Mouse (Mus musculus) activated CD4-positive, CD25-positive, alpha-beta regulatory T cell, adult 4 months (primary cell): ENCODE data around the gene Mypop. TPM values are rescaled to one million over a fixed set of nuclear protein-coding genes. Genes with fewer than 3 reads are reported as not detected.

Experiments
- ATAC-seq: one replicate; pipeline ENCODE4 v1.8.0; 2017
- polyA plus RNA-seq, 2 experiments: library from polyadenylated mRNA; unstranded; fragments of 100-300 nt; shearing (Covaris generic); gene quantifications; one replicate each; pipeline ENCODE4 v1.2.1; 2017

The Mypop gene
- polyA plus RNA-seq, 2 experiments from 2014 or later = 2.2 to 2.8 TPM

GRCm38 (mm10) chr7:19022189-19022958, 31.3 kb downstream of the Mypop start:
- no peak for ATAC-seq

GRCm38 (mm10) chr7:19023357-19023814, 32.3 kb downstream of the Mypop start, which contains the start of gene Foxa3:
Gene Foxa3, minus strand, starts transcription at chr7:19023538.
- no peak for ATAC-seq

- peak; percentile 92 for ATAC-seq
These were observed 33.1 kb downstream of the Mypop start, which contains the start of gene Sympk for GRCm38 (mm10) chr7:19024096-19024506. Gene Sympk, plus strand, starts transcription at chr7:19024377.

GRCm38 (mm10) chr7:19024581-19025255, 33.7 kb downstream of the Mypop start:
- ATAC-seq = no peak

GRCm38 (mm10) chr7:19028067-19028466, 37.0 kb downstream of the Mypop start:
- no peak for ATAC-seq

- ATAC-seq = no peak
These were observed 38.1 kb downstream of the Mypop start for GRCm38 (mm10) chr7:19029084-19029653.

- ATAC-seq = no peak
These were observed 40.6 kb downstream of the Mypop start for GRCm38 (mm10) chr7:19031641-19032040.

GRCm38 (mm10) chr7:19044616-19045015, 53.6 kb downstream of the Mypop start:
- no peak for ATAC-seq

- no peak for ATAC-seq
These were observed 55.4 kb downstream of the Mypop start for GRCm38 (mm10) chr7:19046286-19047069.

- ATAC-seq = no peak
These were observed 57.0 kb downstream of the Mypop start for GRCm38 (mm10) chr7:19048006-19048527.

- no peak for ATAC-seq
These were observed 58.2 kb downstream of the Mypop start for GRCm38 (mm10) chr7:19049252-19049651.

GRCm38 (mm10) chr7:19050172-19050571, 59.1 kb downstream of the Mypop start:
- ATAC-seq = no peak

GRCm38 (mm10) chr7:19051161-19051560, 60.1 kb downstream of the Mypop start:
- no peak for ATAC-seq

Other genes with a start within 250 kb of the Mypop start
- not detected for gene Psg19, start 192.7 kb upstream of the Mypop start, polyA plus RNA-seq
- not detected for gene Psg17, start 169.6 kb upstream of the Mypop start, polyA plus RNA-seq
- gene Mill2, start 151.3 kb upstream of the Mypop start, polyA plus RNA-seq = not detected
- gene Pglyrp1, start 119.9 kb upstream of the Mypop start, polyA plus RNA-seq = 100 to 1,000 TPM; 275 to 290 TPM
- 1 to 10 TPM; 5.3 to 9.2 TPM for gene Ccdc61, start 80.8 kb upstream of the Mypop start, polyA plus RNA-seq
- gene Nova2, start 65.4 kb upstream of the Mypop start, polyA plus RNA-seq = not detected
- gene Nanos2, start 3.8 kb upstream of the Mypop start, polyA plus RNA-seq = under 1 TPM in 1 of 2 experiments, not detected in 1; 0.31 TPM
- gene Irf2bp1, start 12.8 kb downstream of the Mypop start, polyA plus RNA-seq = 1 to 10 TPM; 2.0 to 3.0 TPM
- under 1 TPM in 1 of 2 experiments, not detected in 1; 0.16 TPM for gene Foxa3, start 32.3 kb downstream of the Mypop start, polyA plus RNA-seq
- gene Sympk, start 33.1 kb downstream of the Mypop start, polyA plus RNA-seq = 10 to 100 TPM in 1 of 2 experiments, 1 to 10 TPM in 1; 10.0 to 10.3 TPM
- gene Rsph6a, start 63.4 kb downstream of the Mypop start, polyA plus RNA-seq = not detected
- gene Dmwd, start 85.0 kb downstream of the Mypop start, polyA plus RNA-seq = not detected
- gene Dmpk, start 92.6 kb downstream of the Mypop start, polyA plus RNA-seq = not detected
- under 1 TPM in 1 of 2 experiments, not detected in 1; 0.25 TPM for gene Six5, start 103.3 kb downstream of the Mypop start, polyA plus RNA-seq
- gene Gm4969, start 127.1 kb downstream of the Mypop start, polyA plus RNA-seq = not detected
- gene Fbxo46, start 128.6 kb downstream of the Mypop start, polyA plus RNA-seq = 10 to 100 TPM; 17.1 to 17.7 TPM
- 10 to 100 TPM in 1 of 2 experiments, 1 to 10 TPM in 1; 8.9 to 11.6 TPM for gene Qpctl, start 158.0 kb downstream of the Mypop start, polyA plus RNA-seq
- gene Snrpd2, start 158.5 kb downstream of the Mypop start, polyA plus RNA-seq = 10 to 100 TPM; 85.2 to 96.5 TPM
- gene Gipr, start 174.9 kb downstream of the Mypop start, polyA plus RNA-seq = not detected
- gene Eml2, start 185.2 kb downstream of the Mypop start, polyA plus RNA-seq = 10 to 100 TPM in 1 of 2 experiments, 1 to 10 TPM in 1; 5.2 to 16.9 TPM
- gene Gpr4, start 221.3 kb downstream of the Mypop start, polyA plus RNA-seq = under 1 TPM in 1 of 2 experiments, not detected in 1; 0.30 TPM
- gene Opa3, start 237.1 kb downstream of the Mypop start, polyA plus RNA-seq = 10 to 100 TPM; 16.6 to 16.9 TPM